Mouse (Mus musculus) urinary bladder, postnatal 36 days (tissue): ENCODE measurements around the gene Fignl2.
A peak's percentile ranks its signal among the peaks of the same experiment; 100 is the strongest.
"Not testable (repeated sequence)": the region's sequence is repeated elsewhere in the genome, so short reads cannot be mapped to it uniquely, and the experiment has no call there.

Experiments used
- DNase-seq, 2 experiments: peaks; one replicate each; pipeline ENCODE4 v3.0.0; 2022; ENCODE audit warnings: low spot score in 2 of 2, mixed read lengths in 1 of 2

The Fignl2 gene

GRCm38 (mm10) chr15:101077813-101078730, at the start of gene Fignl2:
TSS of gene Fignl2 (minus strand) at chr15:101078567.
- DNase-seq, result no peak

- DNase-seq, result no peak
These were observed 48.6 kb upstream of the Fignl2 start for GRCm38 (mm10) chr15:101126876-101127544.

- DNase-seq, result no peak
These were observed 47.2 kb upstream of the Fignl2 start for GRCm38 (mm10) chr15:101125561-101125960.

GRCm38 (mm10) chr15:101123202-101123601, 44.8 kb upstream of the Fignl2 start:
- DNase-seq, result no peak

- no peak for DNase-seq
These were observed 43.9 kb upstream of the Fignl2 start for GRCm38 (mm10) chr15:101122290-101122589.

GRCm38 (mm10) chr15:101121411-101122289, 43.3 kb upstream of the Fignl2 start:
- no peak for DNase-seq

- no peak for DNase-seq
These were observed 40.2 kb upstream of the Fignl2 start for GRCm38 (mm10) chr15:101118399-101119125.

- DNase-seq, result no peak
These were observed 37.2 kb upstream of the Fignl2 start, which contains the start of gene Ankrd33 for GRCm38 (mm10) chr15:101115511-101116110. TSS of gene Ankrd33 (plus strand) at chr15:101115755.

GRCm38 (mm10) chr15:101113778-101114177, 35.4 kb upstream of the Fignl2 start:
- DNase-seq, result not testable (repeated sequence)

GRCm38 (mm10) chr15:101113176-101113575, 34.8 kb upstream of the Fignl2 start:
- DNase-seq, result peak; percentile 47 to 78

GRCm38 (mm10) chr15:101107906-101108671, 29.7 kb upstream of the Fignl2 start:
- DNase-seq, result no peak

GRCm38 (mm10) chr15:101106011-101106410, 27.6 kb upstream of the Fignl2 start:
- DNase-seq, result no peak

- DNase-seq, result peak; percentile 78 to 80
These were observed 27.2 kb upstream of the Fignl2 start for GRCm38 (mm10) chr15:101105496-101105994.

GRCm38 (mm10) chr15:101103605-101104304, 25.4 kb upstream of the Fignl2 start:
- no peak for DNase-seq

GRCm38 (mm10) chr15:101100996-101101395, 22.6 kb upstream of the Fignl2 start:
- DNase-seq, result no peak

- no peak for DNase-seq
These were observed 19.8 kb upstream of the Fignl2 start for GRCm38 (mm10) chr15:101097985-101098651.

- no peak for DNase-seq
These were observed 17.0 kb upstream of the Fignl2 start for GRCm38 (mm10) chr15:101095392-101095791.

GRCm38 (mm10) chr15:101094979-101095378, 16.6 kb upstream of the Fignl2 start:
- no peak for DNase-seq

- no peak for DNase-seq
These were observed 15.6 kb upstream of the Fignl2 start for GRCm38 (mm10) chr15:101093988-101094387.
